Mouse (Mus musculus): Measurements from ENCODE around the gene Acvr1.

The Acvr1 gene

DNA sequence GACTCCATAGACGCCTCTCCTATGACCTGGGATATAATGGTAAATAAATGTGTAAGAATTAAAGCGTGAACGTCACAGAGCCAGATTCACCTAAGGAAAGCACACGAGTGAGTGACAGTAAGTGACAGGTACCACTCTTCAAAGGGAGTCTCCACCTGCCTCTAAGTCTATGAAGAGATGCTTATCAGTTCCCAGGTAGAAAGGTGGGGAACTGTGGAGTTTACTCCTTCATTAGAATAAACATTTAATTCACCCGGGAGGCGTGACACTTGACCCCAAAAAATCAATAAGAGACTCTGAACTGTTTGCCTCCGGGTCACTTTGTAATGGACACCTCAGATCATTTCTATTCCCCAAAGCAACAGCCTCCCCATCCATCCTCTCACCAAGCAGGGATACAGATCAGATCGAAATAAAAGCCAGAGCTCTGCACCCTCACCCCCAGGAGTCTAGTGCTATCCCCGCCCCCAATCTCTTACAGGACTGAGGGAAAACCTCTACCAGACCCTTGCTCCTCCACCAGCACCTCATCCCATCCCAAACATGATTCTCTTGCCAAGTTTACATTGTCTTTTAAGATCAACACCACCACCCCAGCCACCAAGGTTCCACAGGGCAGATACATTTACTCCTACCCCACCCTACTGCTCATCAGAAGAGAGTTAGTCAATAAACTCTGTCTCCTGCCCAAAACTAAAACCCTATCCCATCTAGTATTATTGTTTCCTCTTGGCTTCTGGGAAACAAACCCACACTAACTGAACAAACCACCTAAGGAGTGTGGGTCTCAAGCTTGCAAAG, 9.7 kb downstream of the Acvr1 start:
- DNase-seq (ENCODE audit: low spot score) = no peak

DNA sequence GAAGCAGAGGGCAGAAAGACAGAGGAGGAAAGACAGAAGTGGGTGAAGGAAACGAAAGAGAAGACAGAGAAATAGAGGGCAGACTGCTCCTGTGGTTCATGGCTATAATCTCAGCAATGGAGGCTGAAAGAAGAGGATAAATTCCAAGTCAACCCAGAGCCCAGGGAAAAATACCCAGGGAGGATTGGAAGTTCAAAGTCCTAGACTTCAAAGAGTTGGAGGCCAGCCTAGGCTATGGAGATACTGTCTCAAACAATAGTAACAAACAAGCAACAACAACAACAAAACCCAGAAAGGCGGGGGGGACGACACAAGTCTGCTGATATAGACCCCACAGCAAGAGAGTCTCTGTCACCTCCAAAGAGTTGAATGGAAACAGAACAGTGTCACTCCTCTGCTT, 14.7 kb downstream of the Acvr1 start:
- no peak for DNase-seq (ENCODE audit: low spot score)

DNA sequence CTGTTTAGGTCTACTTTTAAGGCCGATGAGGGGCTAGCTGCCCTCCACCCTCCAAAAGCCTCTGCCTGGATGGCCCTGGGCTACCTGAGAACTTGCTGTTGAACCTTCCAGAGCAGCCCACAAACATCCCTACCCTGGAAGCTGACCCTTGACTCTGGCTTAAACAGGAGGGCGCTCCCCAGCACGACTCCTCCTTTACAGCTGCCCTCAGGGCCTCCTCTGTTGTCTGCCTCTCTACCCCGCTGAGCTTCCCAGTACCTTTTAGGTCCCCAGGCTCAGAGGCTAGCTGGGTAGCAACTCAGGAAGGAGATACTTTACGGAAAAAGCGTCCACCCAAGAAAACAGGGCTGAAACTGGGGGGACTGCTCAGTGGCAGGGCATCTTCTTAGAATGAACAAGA, 15.1 kb downstream of the Acvr1 start:
- no peak for DNase-seq (ENCODE audit: low spot score)

DNA sequence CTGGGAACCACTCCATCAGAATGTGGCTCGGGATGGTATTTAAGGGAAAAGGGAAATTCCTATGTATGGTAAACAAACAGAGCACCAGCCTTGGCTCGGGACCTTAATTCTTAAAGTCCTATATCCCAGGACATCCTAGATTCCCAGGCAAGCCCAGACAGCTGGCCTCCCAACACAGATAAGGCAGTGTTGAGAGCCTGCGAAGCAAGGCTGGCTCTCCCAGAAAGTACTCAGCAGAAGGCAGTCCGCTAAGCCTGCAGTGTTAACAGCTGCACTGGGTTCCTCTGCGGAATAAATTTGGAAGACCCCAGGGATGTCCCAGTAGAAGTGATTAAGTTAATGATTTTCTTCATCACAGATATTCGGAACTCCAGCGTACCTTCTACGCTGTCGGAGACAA, 16.5 kb downstream of the Acvr1 start:
- no peak for DNase-seq (ENCODE audit: low spot score)

DNA sequence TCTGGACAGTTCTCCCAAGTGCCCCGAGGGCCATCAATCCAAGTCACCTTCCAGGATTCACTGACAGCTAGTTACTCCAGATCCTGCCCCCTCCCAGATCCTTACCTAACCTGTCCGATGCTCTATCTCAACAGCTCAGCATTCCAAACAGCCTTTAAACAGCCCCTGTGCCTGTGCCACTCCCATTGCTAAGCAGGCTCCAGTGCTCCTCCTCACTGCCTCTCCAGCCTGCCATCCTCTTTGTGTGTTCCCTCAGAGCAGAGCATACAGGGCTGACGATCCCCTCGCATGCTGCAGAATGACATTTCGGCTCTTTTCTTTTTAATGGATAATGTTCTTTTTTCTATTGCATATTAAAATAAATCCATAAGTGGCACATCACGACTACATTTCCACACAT, 17.0 kb downstream of the Acvr1 start:
- no peak for DNase-seq (ENCODE audit: low spot score)

DNA sequence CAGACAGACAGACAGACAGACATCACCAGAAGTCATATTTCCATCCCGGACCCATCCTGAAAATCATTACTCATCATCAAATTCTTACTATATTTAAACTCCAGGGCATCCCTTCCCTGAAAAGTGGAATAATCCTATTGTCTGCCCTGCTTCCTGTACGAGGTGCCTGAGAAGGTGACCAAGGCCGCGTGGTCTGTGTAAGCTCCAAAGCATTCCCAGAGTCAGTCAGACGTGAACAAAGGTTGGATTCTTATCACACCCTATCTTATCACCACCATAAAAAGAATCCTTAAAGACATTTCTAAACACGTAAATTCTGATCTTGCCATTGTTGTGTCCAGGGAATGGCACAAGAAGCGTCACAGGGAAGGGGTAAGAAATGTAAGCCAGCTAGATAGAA, 18.0 kb downstream of the Acvr1 start:
- no peak for DNase-seq (ENCODE audit: low spot score)

DNA sequence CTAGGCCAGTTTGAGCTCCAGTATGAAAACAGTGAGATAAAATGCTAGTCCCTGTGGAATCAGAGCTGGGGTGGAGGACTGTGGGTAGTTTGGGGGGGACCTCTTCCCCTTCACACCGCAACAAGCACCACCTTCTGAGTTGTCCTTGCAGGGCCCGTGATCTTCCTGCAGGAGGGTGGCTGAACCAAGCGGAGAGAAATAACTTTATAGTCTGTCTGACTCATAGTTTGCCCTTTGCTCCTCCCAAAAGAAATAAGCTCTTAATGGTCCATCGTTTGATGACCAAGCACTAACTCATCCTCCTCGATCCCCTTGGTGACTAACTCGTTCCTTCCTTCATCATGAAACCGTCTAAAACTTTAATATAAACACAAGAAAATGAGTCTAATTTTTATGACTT, 20.7 kb downstream of the Acvr1 start:
- DNase-seq (ENCODE audit: low spot score) = no peak

DNA sequence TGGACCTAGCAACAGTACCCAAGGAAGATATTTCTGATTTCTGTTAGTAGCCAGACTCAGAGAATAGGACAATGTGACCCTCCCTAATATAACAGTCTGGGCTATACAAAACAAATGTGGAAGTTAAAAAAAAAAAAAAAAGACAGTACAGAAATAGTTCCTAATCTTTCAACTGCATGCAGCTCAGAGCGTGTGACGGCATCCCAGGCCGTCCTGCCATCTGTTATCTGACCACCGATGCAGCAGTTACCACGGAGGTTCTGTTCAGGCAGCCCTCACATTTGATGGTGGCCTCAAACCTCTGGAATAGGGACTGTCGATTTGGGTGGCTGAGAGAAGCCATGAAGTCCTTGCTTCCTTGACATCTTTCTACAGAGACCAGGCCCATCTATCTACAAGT, 22.6 kb downstream of the Acvr1 start:
- DNase-seq (ENCODE audit: low spot score) = no peak

DNA sequence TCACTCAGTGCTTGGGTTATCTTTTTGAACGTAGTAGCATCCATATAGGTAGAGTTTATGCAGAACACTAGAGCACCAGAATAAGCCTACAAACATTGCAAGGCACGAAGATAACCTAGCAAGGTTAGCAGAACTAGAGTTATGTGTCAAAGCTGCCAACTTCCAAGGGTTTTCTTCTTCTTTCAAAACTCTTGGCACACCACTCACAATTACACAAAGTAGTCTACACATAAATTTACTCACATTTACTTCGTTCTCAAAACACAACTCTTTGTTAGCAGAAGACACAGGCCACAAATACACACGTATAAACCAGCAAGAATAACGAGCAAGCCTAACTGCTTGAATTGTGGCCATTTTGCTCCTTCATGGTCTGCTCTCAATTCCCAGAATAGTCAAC, 23.7 kb downstream of the Acvr1 start:
- DNase-seq (ENCODE audit: low spot score) = no peak

DNA sequence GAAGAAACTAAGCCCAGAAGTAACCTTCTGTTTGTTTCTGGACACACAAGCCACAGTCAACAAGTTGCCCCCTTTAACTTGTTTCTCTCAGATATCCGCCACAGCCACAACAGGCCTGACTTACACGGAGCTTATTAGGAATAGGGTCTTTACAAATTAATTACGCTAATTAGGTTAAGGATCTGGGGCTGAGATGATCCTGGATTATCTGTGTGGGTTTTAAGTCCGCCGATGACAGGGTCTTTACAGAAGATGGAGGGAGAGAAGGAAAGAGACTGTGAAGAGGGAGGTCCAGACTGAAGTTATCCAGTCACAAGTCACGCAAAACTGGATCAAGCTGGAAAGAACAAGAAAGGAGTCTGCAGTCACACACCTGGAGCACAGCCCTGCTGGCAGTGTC, 28.8 kb downstream of the Acvr1 start:
- DNase-seq (ENCODE audit: low spot score) = no peak

DNA sequence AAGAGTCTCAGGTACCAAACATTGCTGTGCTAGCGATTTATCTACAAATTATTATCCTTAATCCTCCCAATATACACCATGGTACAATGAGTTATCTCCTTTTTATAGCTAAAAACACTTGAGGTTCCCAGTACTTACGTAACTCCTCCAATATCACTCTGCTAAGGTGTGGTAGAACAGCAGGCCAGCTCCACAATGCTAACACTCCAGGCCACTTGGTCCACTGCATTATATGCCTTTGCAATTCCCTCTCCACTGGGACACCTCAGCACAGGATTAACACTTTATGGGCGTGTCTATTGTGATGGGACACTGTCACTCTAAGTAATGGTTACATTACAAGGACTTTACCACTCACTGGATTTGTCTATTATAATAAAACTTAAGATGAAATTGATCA, 30.2 kb downstream of the Acvr1 start:
- no peak for DNase-seq (ENCODE audit: low spot score)

DNA sequence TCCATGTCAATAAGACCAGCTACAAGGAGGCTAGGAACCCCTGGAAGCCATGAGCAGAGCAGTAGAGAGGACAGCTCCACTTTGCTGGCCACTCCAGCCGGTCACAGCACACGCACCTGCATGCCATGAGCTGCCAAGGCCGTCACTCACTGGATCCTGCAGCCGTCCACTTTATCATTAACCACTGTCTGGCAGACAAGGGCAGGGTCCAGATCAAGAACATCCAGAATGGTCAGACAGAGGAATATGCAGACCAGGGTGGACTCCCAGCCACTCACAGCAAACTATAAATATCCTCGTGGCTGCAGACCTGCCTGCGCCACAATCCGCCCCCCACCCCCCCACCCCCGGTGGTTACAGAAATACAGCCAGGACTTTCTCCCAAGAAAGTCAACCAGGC, 31.7 kb downstream of the Acvr1 start:
- no peak for DNase-seq (ENCODE audit: low spot score)

DNA sequence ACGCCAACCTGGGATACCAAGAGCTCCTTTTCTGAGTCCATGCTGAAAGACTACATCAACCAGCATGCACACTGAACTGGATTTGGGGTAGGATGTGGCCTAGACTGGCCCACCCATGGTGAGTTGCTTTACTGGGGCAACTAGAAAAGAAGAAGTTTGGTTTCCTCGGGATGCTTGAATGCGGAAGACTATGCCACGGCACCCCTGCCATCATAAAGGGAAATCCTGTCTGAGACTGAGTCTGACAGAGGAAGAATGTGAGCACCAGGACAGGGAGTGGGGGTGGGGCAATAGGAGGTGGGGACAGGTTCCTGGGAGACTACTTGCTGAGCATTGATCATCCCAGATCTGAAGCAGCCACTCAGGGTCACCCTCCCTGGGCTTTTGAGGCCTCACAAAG, 32.6 kb downstream of the Acvr1 start:
- DNase-seq (ENCODE audit: low spot score) = no peak

DNA sequence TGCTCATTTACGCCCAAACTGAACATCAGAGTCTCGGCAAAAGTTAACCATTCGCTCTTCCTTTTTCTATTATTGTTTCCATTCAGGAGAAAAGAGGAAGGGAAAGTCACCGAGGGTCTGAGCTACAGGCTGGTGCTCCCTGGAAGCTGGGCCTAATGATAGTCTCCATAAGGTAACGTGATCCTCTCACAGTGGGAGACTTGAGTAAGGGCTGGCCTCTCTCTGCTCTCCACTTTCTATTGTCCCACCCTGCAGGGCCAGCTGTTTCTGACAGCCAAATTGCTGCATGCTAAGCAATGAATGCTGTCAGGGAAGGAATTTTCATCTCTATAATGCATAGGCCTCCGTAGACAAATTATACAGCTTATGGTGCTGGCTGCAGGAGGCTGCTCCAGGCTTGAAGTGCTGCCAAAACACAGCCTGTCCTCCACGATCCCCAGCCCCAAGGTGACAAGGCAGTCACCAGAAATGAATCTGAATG, 33.4 kb downstream of the Acvr1 start:
- no peak for DNase-seq (ENCODE audit: low spot score)

DNA sequence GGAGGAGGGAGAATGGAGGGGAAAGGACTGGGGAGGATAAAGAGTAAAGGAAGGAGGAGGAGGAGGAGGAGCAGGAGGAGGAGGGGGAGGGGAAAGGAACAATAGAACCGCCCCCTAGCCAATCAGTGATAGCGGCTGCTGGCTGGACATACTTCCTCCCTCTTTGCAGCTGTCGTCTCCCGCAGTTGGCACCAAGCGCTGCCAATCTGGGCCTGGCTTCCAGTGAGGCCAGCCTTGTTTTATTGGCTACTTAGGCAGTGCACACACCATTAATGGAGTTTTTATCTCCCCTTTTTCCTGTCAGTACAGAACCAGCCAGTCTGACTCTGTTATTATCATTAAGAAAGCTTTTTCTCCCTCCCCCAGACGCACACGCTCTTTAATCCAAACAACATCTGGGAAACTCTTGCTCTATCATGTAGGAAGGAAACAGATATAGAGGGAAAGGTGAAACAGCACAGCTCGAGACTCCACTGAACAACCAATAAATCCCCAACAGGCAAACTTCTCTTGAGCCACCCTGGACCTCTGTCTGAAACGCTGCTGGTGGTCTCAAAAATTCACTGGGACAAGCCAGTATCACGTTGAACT, 34.6 kb downstream of the Acvr1 start:
- peak; percentile 82 for DNase-seq (ENCODE audit: low spot score)

DNA sequence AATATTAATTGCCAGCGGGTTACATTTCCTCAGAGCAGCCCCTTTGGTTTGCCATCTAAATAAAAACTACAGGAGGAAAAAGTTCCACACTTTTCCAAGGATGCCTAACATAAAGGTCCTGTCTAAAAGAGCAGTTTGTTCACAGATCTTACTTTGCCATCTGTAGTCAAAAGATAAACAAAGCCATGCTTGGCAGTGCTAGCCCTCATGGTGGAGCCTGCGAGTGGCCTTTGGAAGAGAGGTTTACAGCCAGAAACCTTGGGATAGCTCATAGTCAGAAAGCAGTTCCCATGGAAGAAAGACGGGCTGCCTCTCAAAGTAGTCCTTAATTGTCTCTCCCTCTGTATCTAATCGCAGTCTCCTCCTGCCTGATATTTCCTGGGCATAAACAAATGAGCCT, 36.4 kb downstream of the Acvr1 start:
- DNase-seq (ENCODE audit: low spot score) = no peak

DNA sequence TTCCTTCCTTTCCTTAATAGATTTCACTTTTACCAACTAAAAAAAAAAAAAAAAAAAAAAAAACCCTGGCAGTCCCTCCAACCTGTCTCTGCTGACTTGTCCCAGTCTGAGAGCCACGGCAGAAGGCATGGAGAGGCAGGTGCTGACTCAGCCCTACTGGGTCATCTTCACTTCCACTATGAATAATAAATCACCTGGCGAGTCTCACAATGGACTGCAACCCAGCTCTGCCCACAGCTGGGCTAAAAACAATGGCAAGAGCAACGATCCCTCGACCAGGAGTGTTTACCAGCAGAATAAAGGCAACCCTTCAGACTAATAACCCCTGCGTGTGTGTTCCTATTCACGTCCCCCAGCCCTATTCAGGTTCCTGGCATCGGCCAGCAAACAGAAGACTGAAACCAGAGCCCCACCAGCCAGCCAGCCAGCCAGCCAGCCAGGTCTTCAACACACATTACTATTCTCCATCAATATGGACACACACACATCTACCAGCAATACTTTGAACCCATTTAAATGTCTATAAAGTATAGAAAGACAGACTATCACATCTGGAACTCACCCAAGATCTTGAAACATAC, 37.0 kb downstream of the Acvr1 start:
- no peak for DNase-seq (ENCODE audit: low spot score)

DNA sequence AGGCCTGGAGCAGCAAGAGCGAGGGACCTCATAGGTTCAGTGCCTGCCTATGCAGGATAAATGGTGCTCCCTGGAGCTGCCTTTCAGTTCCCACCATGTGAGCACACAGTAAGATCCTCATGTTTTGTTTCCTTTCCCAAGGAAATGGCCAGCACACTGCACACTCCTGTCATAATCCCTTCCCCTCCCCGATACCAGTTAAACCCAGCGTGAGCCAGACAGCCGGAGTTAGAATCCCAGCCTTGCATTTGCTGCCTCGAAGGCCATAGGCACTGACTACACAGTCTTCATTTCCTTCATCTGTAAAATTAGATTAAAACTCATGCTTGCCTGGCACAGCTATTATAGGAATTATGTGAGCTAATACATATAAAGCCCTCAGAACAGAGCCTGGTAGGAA, 37.6 kb downstream of the Acvr1 start:
- DNase-seq (ENCODE audit: low spot score) = no peak

DNA sequence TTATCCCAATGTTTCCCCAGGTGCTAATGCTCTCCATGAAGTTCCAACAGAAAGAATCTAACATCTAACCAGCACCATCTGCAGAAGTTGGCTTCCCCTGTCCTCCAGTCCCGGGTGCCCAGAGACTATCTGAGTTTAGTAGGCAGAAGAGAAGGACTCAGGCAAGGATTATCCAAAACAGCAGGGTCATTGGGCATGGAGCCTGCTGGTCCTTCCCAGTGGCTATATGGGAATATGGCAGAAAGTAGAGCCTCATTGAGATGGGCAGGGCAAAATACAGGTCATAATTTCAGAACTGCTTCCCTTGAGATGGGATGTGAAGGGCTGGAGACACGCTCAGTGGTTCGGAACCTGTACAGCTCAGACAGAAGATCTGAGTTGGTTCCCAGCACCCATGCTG, 39.2 kb downstream of the Acvr1 start:
- DNase-seq (ENCODE audit: low spot score) = no peak

DNA sequence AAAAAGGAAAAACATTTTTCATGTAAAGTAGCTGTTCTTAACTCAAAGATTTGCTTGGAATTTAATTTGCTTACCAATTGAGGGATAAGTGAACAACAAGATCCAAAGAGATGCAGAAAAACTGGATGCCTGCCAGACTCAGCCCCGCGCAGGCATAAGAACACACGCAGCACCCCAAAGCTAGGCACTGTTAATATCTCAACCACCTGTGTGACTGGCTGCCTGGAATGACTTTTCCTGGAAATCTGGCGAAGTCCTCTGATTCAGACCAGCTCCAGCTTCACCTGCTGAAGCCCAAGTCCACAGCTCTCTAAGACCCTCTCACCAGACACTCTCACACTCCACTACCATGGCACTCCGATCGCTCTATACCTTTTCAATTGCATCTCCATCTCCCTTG, 42.6 kb downstream of the Acvr1 start:
- no peak for DNase-seq (ENCODE audit: low spot score)

DNA sequence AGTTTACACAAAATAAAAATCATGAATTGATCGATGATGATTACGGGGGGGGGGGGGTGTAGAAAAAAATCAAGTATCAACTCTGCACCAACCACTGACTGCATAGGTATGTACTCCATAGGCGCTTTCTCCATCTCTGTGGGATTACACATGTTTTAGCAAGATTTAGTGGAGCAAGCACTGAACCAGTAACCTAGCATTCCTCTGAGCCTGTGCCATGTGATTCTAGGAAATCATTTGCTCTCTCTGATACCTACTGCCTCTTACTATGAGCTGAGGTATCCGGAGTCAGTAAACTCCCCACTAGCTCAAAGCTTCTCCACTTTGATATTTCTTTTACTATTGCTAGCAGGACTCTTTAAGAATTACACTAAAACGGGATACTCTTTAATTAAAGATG, 43.1 kb downstream of the Acvr1 start:
- DNase-seq (ENCODE audit: low spot score) = no peak

DNA sequence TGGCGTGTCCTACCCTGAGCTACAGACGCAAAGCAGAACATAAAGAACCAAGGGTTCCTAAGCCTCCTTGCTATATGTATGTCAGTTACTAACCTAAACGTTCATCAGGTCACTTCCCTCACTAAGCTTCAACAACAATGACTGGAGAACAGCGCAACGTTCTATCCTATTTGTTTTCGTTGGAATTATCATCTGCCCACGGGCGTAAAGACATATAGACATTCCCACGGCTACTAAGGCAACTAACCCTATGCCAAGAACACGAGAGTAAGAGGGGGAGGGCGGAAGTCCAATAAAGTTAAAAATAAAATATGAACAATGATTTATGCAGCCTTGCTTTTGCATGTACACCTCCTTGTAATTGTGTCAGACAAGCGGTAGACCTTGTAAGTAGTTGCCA, 43.9 kb downstream of the Acvr1 start:
- DNase-seq (ENCODE audit: low spot score) = no peak

DNA sequence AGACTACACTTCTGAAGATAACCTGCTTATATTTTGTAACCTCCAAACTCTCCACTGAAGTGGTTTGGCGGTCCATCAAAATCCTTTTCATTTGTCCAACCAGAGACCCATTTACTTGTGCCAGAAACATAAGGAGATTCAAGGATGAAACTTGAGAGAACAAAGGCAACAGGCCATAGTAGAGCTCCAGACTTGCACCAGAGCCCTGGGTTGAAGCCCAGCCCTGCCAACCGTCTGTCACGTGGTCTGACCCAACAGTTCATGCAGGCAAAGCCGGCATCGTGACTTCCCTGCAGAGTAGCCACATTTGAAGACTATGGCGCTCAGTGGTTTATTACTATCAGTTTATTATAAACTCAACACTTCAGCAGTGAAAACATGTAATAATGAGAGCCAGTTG, 45.3 kb downstream of the Acvr1 start:
- DNase-seq (ENCODE audit: low spot score) = no peak

DNA sequence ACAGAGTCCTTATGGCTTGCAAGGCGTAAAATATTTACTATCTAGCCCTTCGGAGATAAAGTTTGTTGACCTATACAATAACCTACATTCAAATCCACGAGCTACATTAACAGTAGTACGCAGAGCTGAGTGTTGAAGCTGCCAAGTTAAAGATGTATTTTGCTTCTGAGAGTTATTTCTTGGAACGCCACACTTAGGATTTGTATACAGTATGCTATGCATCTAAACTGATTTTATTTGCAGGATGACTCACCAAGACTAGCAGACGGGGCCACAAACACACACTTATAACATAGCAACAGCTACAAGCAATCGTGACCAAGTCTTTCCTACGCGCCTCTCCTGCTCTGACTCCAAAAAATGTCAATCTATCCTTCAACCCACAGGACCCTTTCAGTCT, 46.2 kb downstream of the Acvr1 start:
- no peak for DNase-seq (ENCODE audit: low spot score)

Data from ovary, adult 18-20 months (tissue).